Mouse (Mus musculus) midbrain, postnatal 0 days (tissue): ENCODE results near the gene Cd276. TPM values are rescaled to one million over a fixed set of nuclear protein-coding genes. Genes with fewer than 3 reads are reported as not detected.

Experiments used
- ATAC-seq: fragments of 200-750 bp; cut with Nextera tagmentation; 2 replicates; pipeline ENCODE4 v1.8.0; 2017; ENCODE audit warnings: moderate number of reproducible peaks, mild to moderate bottlenecking, moderate TSS enrichment, moderate library complexity; ENCODE audit not compliant: low FRiP score
- DNase-seq: peaks from one replicate; pipeline ENCODE4 v3.0.0-alpha.2; 2015; ENCODE audit warnings: low spot score
- H3K27ac ChIP-seq: fragments of 300-500 bp; sonication (generic); 2 replicates; pipeline ENCODE4 v1.5.1; 2014; ENCODE audit warnings: low read depth, mild to moderate bottlenecking, low read length, mixed read lengths
- H3K27me3 ChIP-seq: fragments of 300-500 bp; sonication (generic); 2 replicates; pipeline ENCODE4 v1.6.1; 2014; ENCODE audit warnings: low read length, control low read depth, mixed read lengths; ENCODE audit not compliant: insufficient read depth
- H3K36me3 ChIP-seq: fragments of 300-500 bp; sonication (generic); 2 replicates; pipeline ENCODE4 v1.6.1; 2014; ENCODE audit warnings: low read length, control low read depth, mixed read lengths; ENCODE audit not compliant: insufficient read depth
- H3K4me1 ChIP-seq: fragments of 300-500 bp; sonication (generic); 2 replicates; pipeline ENCODE4 v1.6.1; 2014; ENCODE audit warnings: mild to moderate bottlenecking, control low read depth, antibody characterized with exemption, low read length, mixed read lengths; ENCODE audit not compliant: insufficient read depth
- H3K4me2 ChIP-seq: fragments of 300-500 bp; sonication (generic); 2 replicates; pipeline ENCODE4 v1.6.1; 2014; ENCODE audit warnings: low read depth, mild to moderate bottlenecking, low read length, mixed read lengths; ENCODE audit not compliant: poor library complexity, severe bottlenecking
- H3K4me3 ChIP-seq: fragments of 300-500 bp; sonication (generic); 2 replicates; pipeline ENCODE4 v1.5.1; 2014; ENCODE audit warnings: low read depth, mild to moderate bottlenecking, low read length, moderate library complexity
- H3K9ac ChIP-seq: fragments of 300-500 bp; sonication (generic); replicated peaks from 2 replicates; pipeline ENCODE4 v1.6.1; 2014; ENCODE audit warnings: mild to moderate bottlenecking, low read length, moderate library complexity, mixed read lengths; ENCODE audit not compliant: poor library complexity, severe bottlenecking
- H3K9me3 ChIP-seq: fragments of 300-500 bp; sonication (generic); 2 replicates; pipeline ENCODE4 v1.6.1; 2016; ENCODE audit warnings: low read length, control low read depth
- CTCF ChIP-seq: IDR thresholded peaks from 2 replicates; pipeline ENCODE4 v1.5.1; 2016; ENCODE audit warnings: antibody characterized with exemption, mild to moderate bottlenecking
- WGBS: fragments of 180-500 bp; shearing (Covaris S2); extraction: QIAGEN DNeasy Blood & Tissue Kit; methylation state at CpG from one replicate; pipeline ENCODE4 v1.1.7; 2014; 5-methylcytosine and 5-hydroxymethylcytosine counted together
- polyA plus RNA-seq: library from polyadenylated mRNA; unstranded; fragments of >200 nt; fragmentation: Nextera tagmentation; extraction: Ambion mirVana; gene quantifications from 2 replicates; pipeline ENCODE4 v1.2.1, GENCODE M21; 2015
- total RNA-seq: library from RNA; depleted of rRNA; stranded (reverse); fragments of >200 nt; gene quantifications from 2 replicates; pipeline ENCODE4 v1.2.3, GENCODE M21; 2014

The Cd276 gene
- total and polyA plus RNA-seq, 2 experiments from 2014 or later, result 21.5 to 25.5 TPM

- no peaks in the 10 kb centered on the region for H3K4me1 ChIP-seq
- H3K9ac ChIP-seq, result no peak overlapping the region
- DNase-seq, result no peak
- 78% methylated on average over 6 of the region's 6 CpGs for WGBS
- no peaks in the 10 kb centered on the region for H3K27me3 ChIP-seq
- ATAC-seq, result no peak
- no peak overlapping the region for H3K4me2 ChIP-seq
- H3K36me3 ChIP-seq, result peaks cover 42% of the 10 kb centered on the region
- H3K4me3 ChIP-seq, result no peak overlapping the region
- no peak for TF ChIP-seq CTCF
- H3K27ac ChIP-seq, result no peak overlapping the region
- no peaks in the 10 kb centered on the region for H3K9me3 ChIP-seq
These were observed 21.9 kb downstream of the Cd276 start for GRCm38 (mm10) chr9:58533322-58533721.

- 78% methylated on average over 4 of the region's 4 CpGs for WGBS
- Histone ChIP-seq H3K27me3 (no peaks in the 10 kb centered on the region), H3K36me3 (peaks cover 39% of the 10 kb centered on the region), H3K9me3 (no peaks in the 10 kb centered on the region), H3K9ac (0 out of 2 replicates have a peak overlapping the region, but pooled peaks have one; percentile 8), H3K27ac (no peak overlapping the region), H3K4me2 (no peak overlapping the region), H3K4me1 (no peaks in the 10 kb centered on the region), H3K4me3 (no peak overlapping the region)
- ATAC-seq (no peak), DNase-seq (no peak)
- TF ChIP-seq CTCF, result no peak
These were observed 23.0 kb downstream of the Cd276 start for GRCm38 (mm10) chr9:58532236-58532635.

- ATAC-seq (no peak), DNase-seq (no peak)
- WGBS, result 93% methylated on average over 13 of the region's 13 CpGs
- Histone ChIP-seq H3K4me2 (no peak overlapping the region), H3K27ac (no peak overlapping the region), H3K27me3 (no peaks in the 10 kb centered on the region), H3K9ac (no peak overlapping the region), H3K36me3 (peaks cover 32% of the 10 kb centered on the region), H3K4me1 (no peaks in the 10 kb centered on the region), H3K9me3 (no peaks in the 10 kb centered on the region), H3K4me3 (no peak overlapping the region)
- no peak for TF ChIP-seq CTCF
These were observed 24.8 kb downstream of the Cd276 start for GRCm38 (mm10) chr9:58530407-58530806.

DNA sequence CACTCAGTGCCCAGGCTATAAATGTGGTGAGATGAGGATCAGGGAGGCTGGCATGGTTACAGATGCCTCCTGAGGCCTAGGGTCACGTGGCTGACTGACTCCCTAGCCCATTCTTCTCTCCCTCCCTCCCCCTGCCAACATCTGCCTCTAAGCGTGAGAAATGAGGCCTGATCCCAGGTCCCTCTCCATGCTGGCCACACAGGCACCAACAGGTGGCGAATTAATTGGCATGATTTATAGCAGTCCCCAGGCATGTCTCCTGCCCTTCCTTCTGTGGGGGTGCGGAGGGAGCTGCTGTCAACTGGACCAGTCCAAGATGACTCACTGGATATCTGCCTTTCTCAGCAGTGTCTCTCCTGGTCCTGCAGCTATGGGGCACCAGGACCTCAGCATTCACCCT is 27.4 kb downstream of the Cd276 start:
- ATAC-seq (no peak), DNase-seq (no peak)
- Histone ChIP-seq H3K27me3 (no peaks in the 10 kb centered on the region), H3K9ac (no peak overlapping the region), H3K4me1 (no peaks in the 10 kb centered on the region), H3K27ac (no peak overlapping the region), H3K9me3 (no peaks in the 10 kb centered on the region), H3K4me2 (no peak overlapping the region), H3K36me3 (peaks cover 33% of the 10 kb centered on the region), H3K4me3 (no peak overlapping the region)
- 64% methylated on average over 4 of the region's 4 CpGs for WGBS
- no peak for TF ChIP-seq CTCF

DNA sequence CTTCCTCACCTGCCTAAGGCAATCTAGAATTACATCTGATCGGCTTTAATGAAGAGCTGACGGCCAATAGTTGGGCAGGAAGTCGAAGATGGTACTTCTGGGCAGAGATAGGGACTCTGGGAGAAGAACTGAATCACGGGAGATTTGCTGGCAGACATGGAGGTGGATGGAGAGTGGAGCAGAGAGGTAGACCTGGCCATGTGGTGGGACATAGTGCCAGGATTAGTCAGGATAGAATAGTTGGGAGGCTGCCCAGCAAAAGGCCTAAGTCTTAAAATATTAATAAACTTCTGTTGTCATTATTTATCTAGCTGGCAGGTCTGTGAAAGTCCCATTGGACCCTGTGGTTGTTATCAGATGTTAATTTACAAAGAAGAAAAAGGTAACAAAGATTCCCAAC is 30.1 kb downstream of the Cd276 start:
- no peak for ATAC-seq
- WGBS, result 81% methylated on average over 4 of the region's 4 CpGs
- Histone ChIP-seq H3K4me3 (no peak overlapping the region), H3K4me2 (no peak overlapping the region), H3K27ac (no peak overlapping the region), H3K4me1 (no peaks in the 10 kb centered on the region), H3K9ac (no peak overlapping the region), H3K9me3 (no peaks in the 10 kb centered on the region), H3K36me3 (peaks cover 19% of the 10 kb centered on the region), H3K27me3 (no peaks in the 10 kb centered on the region)
- no peak for DNase-seq
- no peak for TF ChIP-seq CTCF

DNA sequence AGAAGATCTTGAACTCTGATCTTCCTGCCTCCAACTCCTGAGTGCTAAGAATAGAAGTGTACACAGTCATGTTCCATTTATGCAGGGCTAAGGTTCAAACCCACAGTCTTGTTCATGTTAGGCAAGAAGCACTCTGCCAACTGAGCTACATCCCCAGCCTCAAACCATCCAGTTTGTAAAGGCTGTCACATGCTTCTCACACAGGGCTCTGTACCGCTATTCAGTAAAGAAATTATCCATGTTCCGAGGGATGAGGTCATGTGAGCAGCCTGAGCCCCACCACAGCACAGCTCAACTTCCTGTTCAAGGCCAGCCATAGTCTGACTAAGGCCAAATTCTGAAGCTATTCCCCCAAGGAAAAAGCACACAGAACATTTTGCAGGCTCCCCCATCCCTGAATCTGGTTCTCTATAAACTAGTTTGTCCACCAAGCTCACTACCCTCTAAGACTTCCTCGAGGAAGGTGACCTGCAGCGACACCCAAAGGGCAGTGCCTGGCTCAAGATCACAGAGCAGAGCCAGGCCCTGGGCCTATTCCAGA is 33.3 kb downstream of the Cd276 start:
- 60% methylated on average over 4 of the region's 4 CpGs for WGBS
- no peak overlapping the region for H3K27ac ChIP-seq
- no peak overlapping the region for H3K4me3 ChIP-seq
- DNase-seq (no peak), ATAC-seq (no peak)
- no peaks in the 10 kb centered on the region for H3K27me3 ChIP-seq
- H3K9ac ChIP-seq, result no peak overlapping the region
- H3K4me1 ChIP-seq, result no peaks in the 10 kb centered on the region
- H3K9me3 ChIP-seq, result no peaks in the 10 kb centered on the region
- no peak for TF ChIP-seq CTCF
- no peak overlapping the region for H3K4me2 ChIP-seq
- H3K36me3 ChIP-seq, result peaks cover 4% of the 10 kb centered on the region
